Mouse (Mus musculus) ES-E14 (cell line): ENCODE measurements around the gene Cd3g. TPM values are rescaled to one million over a fixed set of nuclear protein-coding genes. Genes with fewer than 3 reads are reported as not detected.
A peak's percentile ranks its signal among the peaks of the same experiment; 100 is the strongest.

Experiments
- DNase-seq: peaks from one replicate; pipeline ENCODE4 v3.0.0-alpha.2; 2013; ENCODE audit warnings: low read depth, low spot score
- H3K27ac ChIP-seq: 2 replicates; pipeline ENCODE4 v1.5.1; 2012; ENCODE audit warnings: low read depth, mild to moderate bottlenecking, low read length, moderate library complexity, mixed read lengths; ENCODE audit not compliant: poor library complexity, insufficient read depth, severe bottlenecking
- H3K36me3 ChIP-seq: 2 replicates; pipeline ENCODE4 v1.6.1; 2012; ENCODE audit warnings: mild to moderate bottlenecking, low read length, moderate library complexity, mixed read lengths; ENCODE audit not compliant: control insufficient read depth, poor library complexity, insufficient read depth, severe bottlenecking
- H3K4me1 ChIP-seq, 2 experiments: fragments of 150-350 bp in 1 of 2; sonication (generic) in 1 of 2; 2 replicates each; pipeline ENCODE4 v1.6.1; 2012; ENCODE audit warnings: low read length in 2 of 2, mild to moderate bottlenecking in 1 of 2, mixed read lengths in 1 of 2; ENCODE audit not compliant: control insufficient read depth in 2 of 2, insufficient read depth in 2 of 2, poor library complexity in 1 of 2
- H3K4me3 ChIP-seq, 2 experiments: fragments of 150-350 bp in 1 of 2; sonication (generic) in 1 of 2; 2 replicates each; pipeline ENCODE4 v1.5.1; 2012; ENCODE audit warnings: low read length in 2 of 2, low read depth in 1 of 2, mild to moderate bottlenecking in 1 of 2, mixed read lengths in 1 of 2; ENCODE audit not compliant: insufficient read depth in 1 of 2, poor library complexity in 1 of 2, severe bottlenecking in 1 of 2
- H3K9ac ChIP-seq: 2 replicates; pipeline ENCODE4 v1.6.1; 2012; ENCODE audit warnings: low read depth, mild to moderate bottlenecking, low read length, mixed read lengths; ENCODE audit not compliant: poor library complexity, insufficient read depth, severe bottlenecking
- H3K9me3 ChIP-seq: fragments of 150-350 bp; sonication (generic); 2 replicates; pipeline ENCODE4 v1.6.1; 2012; ENCODE audit warnings: low read depth, mild to moderate bottlenecking, low read length; ENCODE audit not compliant: control insufficient read depth, insufficient read depth
- CHD2 ChIP-seq: IDR thresholded peaks from 2 replicates; pipeline ENCODE4 v1.6.1; 2014; ENCODE audit warnings: mild to moderate bottlenecking, low read depth, low read length, inconsistent platforms
- HCFC1 ChIP-seq: IDR thresholded peaks from 2 replicates; pipeline ENCODE4 v1.6.1; 2012; ENCODE audit warnings: low read length, inconsistent platforms, borderline replicate concordance; ENCODE audit not compliant: insufficient read depth
- MAFK ChIP-seq: IDR thresholded peaks from 2 replicates; pipeline ENCODE4 v1.6.1; 2014; ENCODE audit warnings: mild to moderate bottlenecking, low read depth, low read length, inconsistent platforms; ENCODE audit not compliant: insufficient read depth
- ZC3H11A ChIP-seq: IDR thresholded peaks from 2 replicates; pipeline ENCODE4 v1.6.1; 2012; ENCODE audit warnings: low read depth, mild to moderate bottlenecking, inconsistent platforms, low read length, borderline replicate concordance
- ZNF384 ChIP-seq: IDR thresholded peaks from 2 replicates; pipeline ENCODE4 v1.6.1; 2012; ENCODE audit warnings: low read depth, low read length, inconsistent platforms
- in situ Hi-C, 2 experiments: fragments of 600-800 bp; cut with MboI; formaldehyde crosslinking; loops; one replicate each; pipeline ENCODE4 v1.15.1; 2025; ENCODE audit warnings: low sequenced_read_pairs in 2 of 2, inconsistent platforms in 1 of 2; ENCODE audit not compliant: unreplicated experiment in 2 of 2
- total RNA-seq: library from RNA; depleted of rRNA; stranded (reverse); fragments of 300-350 nt; gene quantifications from 2 replicates; pipeline ENCODE4 v1.2.3, GENCODE M21; 2012

Cd3g gene
- total RNA-seq, 1 experiment = 0.27 TPM

GRCm38 (mm10) chr9:45009180-45010078 lies 29.2 kb upstream of the Cd3g start, which contains the start of gene Cd3e:
Gene Cd3e, minus strand, starts transcription at chr9:45009627.
- DNase-seq = no peak
- no peaks in the 10 kb centered on the region for H3K36me3 ChIP-seq
- no peaks in the 10 kb centered on the region for H3K9me3 ChIP-seq
- TF ChIP-seq ZC3H11A = no peak
- no peak for TF ChIP-seq CHD2
- TF ChIP-seq ZNF384 = no peak
- no peak for TF ChIP-seq HCFC1
- no peak for TF ChIP-seq MAFK
- no peaks in the 10 kb centered on the region; a peak in 1 of 4 replicates for H3K4me1 ChIP-seq
- in situ Hi-C loops = no loop called here
- no peak within 1 kb of the TSS for H3K9ac ChIP-seq
- no peak within 1 kb of the TSS for H3K27ac ChIP-seq
- H3K4me3 ChIP-seq = peak within 1 kb of the TSS; percentile 43 to 44; a peak in 1 of 4 replicates

DNA sequence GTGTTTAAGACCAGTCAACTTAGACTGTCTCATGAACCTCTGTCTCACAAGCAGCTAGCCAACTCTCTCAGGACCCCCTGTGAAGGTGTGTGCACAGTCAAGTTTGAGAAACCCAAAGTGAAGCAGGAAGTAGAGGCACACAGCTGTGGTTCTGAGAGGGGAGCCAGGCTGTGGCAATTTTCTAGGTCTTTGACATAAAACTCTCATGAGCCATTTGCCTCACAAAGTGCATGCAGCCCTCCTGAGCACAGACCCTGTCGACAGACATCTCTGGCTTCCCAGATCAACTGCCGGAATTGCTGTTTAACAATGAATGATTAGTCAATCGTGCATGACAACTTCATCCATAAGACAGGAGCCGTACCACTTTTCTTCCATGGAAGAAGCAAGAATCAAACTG lies 28.1 kb upstream of the Cd3g start:
- H3K27ac ChIP-seq = no peak overlapping the region
- H3K9me3 ChIP-seq = no peaks in the 10 kb centered on the region
- DNase-seq = no peak
- H3K36me3 ChIP-seq = no peaks in the 10 kb centered on the region
- no peak overlapping the region for H3K4me3 ChIP-seq
- in situ Hi-C loops = no loop called here
- H3K4me1 ChIP-seq = no peaks in the 10 kb centered on the region; a peak in 1 of 4 replicates
- no peak for TF ChIP-seq CHD2
- TF ChIP-seq ZC3H11A = no peak
- TF ChIP-seq MAFK = no peak
- TF ChIP-seq ZNF384 = no peak
- no peak for TF ChIP-seq HCFC1
- no peak overlapping the region for H3K9ac ChIP-seq

GRCm38 (mm10) chr9:45007404-45007803 lies 27.2 kb upstream of the Cd3g start:
- in situ Hi-C loops = no loop called here
- no peak for TF ChIP-seq ZC3H11A
- TF ChIP-seq HCFC1 = no peak
- TF ChIP-seq MAFK = no peak
- TF ChIP-seq CHD2 = no peak
- TF ChIP-seq ZNF384 = no peak
- no peak overlapping the region for H3K4me3 ChIP-seq
- no peaks in the 10 kb centered on the region; a peak in 1 of 4 replicates for H3K4me1 ChIP-seq
- no peaks in the 10 kb centered on the region for H3K9me3 ChIP-seq
- no peak overlapping the region for H3K27ac ChIP-seq
- DNase-seq = no peak
- no peaks in the 10 kb centered on the region for H3K36me3 ChIP-seq
- H3K9ac ChIP-seq = no peak overlapping the region

- no peaks in the 10 kb centered on the region for H3K4me1 ChIP-seq
- no peak overlapping the region for H3K4me3 ChIP-seq
- H3K36me3 ChIP-seq = no peaks in the 10 kb centered on the region
- no peaks in the 10 kb centered on the region for H3K9me3 ChIP-seq
- DNase-seq = no peak
- H3K27ac ChIP-seq = no peak overlapping the region
- TF ChIP-seq HCFC1 (no peak), MAFK (no peak), ZC3H11A (no peak), ZNF384 (no peak), CHD2 (no peak)
- in situ Hi-C loops = no loop called here
- no peak overlapping the region for H3K9ac ChIP-seq
These were observed 20.0 kb upstream of the Cd3g start for GRCm38 (mm10) chr9:45000249-45000648.
